ENCODE assay signal across 7 mouse cellular contexts in the genomic region with DNA sequence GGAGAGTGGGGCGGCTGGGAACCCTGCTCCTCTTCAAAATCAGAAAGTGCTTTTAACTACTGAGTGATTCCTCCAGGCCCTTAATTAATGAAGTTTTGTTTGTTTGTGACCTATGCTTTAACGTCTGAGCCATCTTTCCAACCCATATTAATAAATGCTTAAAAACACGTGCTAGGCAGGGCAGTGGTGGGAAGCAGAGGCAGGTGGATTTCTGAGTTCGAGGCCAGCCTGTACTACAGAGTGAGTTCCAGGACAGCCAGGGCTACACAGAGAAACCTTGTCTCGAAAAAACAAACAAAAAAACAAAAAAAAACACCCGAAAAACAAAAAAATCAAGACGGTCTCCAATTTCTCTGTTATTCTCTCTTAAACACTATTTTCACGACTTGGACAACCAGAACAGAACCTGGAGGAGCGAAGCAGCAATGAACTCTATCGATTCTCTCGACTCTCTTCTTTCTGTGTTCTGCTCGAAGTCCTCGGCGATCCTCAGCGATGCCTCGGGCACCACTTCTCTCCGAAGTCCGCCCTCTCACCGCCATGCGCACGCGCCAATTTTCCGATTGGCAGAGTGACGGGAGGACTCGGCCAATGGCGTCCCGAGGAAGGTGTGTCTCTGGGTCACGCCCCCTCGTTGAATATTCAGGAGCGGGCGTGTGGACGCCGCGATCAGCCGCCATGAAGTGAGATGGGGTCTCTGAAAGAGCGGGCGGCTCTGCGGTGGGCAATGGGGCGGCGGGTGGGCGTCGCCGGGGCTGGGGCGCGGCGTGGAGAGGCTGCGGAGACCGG. TPM values are rescaled to one million over a fixed set of nuclear protein-coding genes. Genes with fewer than 3 reads are reported as not detected.
DNase-seq lines count a peak whose midpoint lies in the region; ATAC-seq lines count a peak whose summit lies in the region.

Gene Ercc2, plus strand, starts transcription at position 634 of the 789 bp plus-strand sequence.

- DNase-seq in adrenal gland, adult 2 months, result peak; percentile 99
- DNase-seq in embryo, embryonic 11.5 days (ENCODE audit: low read depth, low spot score), result peak; percentile 100
- DNase-seq in gastrocnemius, postnatal 36 days, result peak; percentile 97 to 100
- DNase-seq in left cerebral cortex, postnatal 25 days (ENCODE audit: low spot score in 2 of 2), result peak; percentile 98 to 99
- DNase-seq in midbrain, embryonic 10.5 days (ENCODE audit: low spot score), result peak; percentile 100
- DNase-seq in right cerebral cortex, postnatal 4 days, result peak; percentile 99

- WGBS in intestine, embryonic 15.5 days, result 5% methylated on average over 46 of the region's 48 CpGs
- WGBS in midbrain, embryonic 10.5 days, result 7% methylated on average over 48 of the region's 48 CpGs

- peak within 1 kb of the TSS; percentile 66 for H3K4me3 ChIP-seq in intestine, embryonic 15.5 days (replicated peaks)
- H3K4me3 ChIP-seq in midbrain, embryonic 10.5 days, result peak within 1 kb of the TSS; percentile 91

- intact Hi-C loops in gastrocnemius, postnatal 36 days (cut with DNase I), result no loop called here
- intact Hi-C loops in left cerebral cortex, postnatal 25 days (cut with DNase I), result no loop called here

- H3K4me2 ChIP-seq in intestine, embryonic 15.5 days (replicated peaks), result peak within 1 kb of the TSS; percentile 78

- H3K4me1 ChIP-seq in intestine, embryonic 15.5 days (replicated peaks), result peaks cover 4% of the 10 kb centered on the region
- H3K4me1 ChIP-seq in midbrain, embryonic 10.5 days, result peaks cover 19% of the 10 kb centered on the region

- H3K9ac ChIP-seq in intestine, embryonic 15.5 days, result peak within 1 kb of the TSS; percentile 76

- H3K27me3 ChIP-seq in intestine, embryonic 15.5 days (replicated peaks), result no peaks in the 10 kb centered on the region
- H3K27me3 ChIP-seq in midbrain, embryonic 10.5 days (ENCODE audit: low read depth, poor library complexity, severe bottlenecking), result no peaks in the 10 kb centered on the region

- H3K27ac ChIP-seq in intestine, embryonic 15.5 days, result peak within 1 kb of the TSS; percentile 20; the same call in 1 of the 2 replicates
- H3K27ac ChIP-seq in midbrain, embryonic 10.5 days (replicated peaks), result peak within 1 kb of the TSS; percentile 83

- peaks cover 10% of the 10 kb centered on the region; the same call in 1 of the 2 replicates for H3K36me3 ChIP-seq in intestine, embryonic 15.5 days
- H3K36me3 ChIP-seq in midbrain, embryonic 10.5 days, result peaks cover 47% of the 10 kb centered on the region

- peak; percentile 98 for ATAC-seq in intestine, embryonic 15.5 days

- no peaks in the 10 kb centered on the region for H3K9me3 ChIP-seq in intestine, embryonic 15.5 days
- no peaks in the 10 kb centered on the region for H3K9me3 ChIP-seq in midbrain, embryonic 10.5 days (replicated peaks)

RNA-seq across cellular contexts. Expression of gene Ercc2, which starts in this region (rescaled TPM):
- total RNA-seq in adrenal gland, adult 2 months (2021), result 10 to 100 TPM; 21.7 to 25.5 TPM
- 92.3 and 94.7 TPM in 2 replicates for polyA plus RNA-seq in adrenal gland, adult 2 months (2012; rRNA removed)
- 1 to 10 TPM; 8.5 to 9.8 TPM for total RNA-seq in gastrocnemius, postnatal 36 days (2021)
- polyA plus RNA-seq in intestine, embryonic 15.5 days (2015; fragmentation: Nextera tagmentation; extraction: Ambion mirVana), result 16.7 and 17.3 TPM in 2 replicates
- 10 to 100 TPM; 31.9 to 32.3 TPM for total RNA-seq in left cerebral cortex, postnatal 25 days (2021)
- 27.7 and 31.8 TPM in 2 replicates for polyA plus RNA-seq in midbrain, embryonic 10.5 days (2016; fragmentation: Nextera tagmentation; extraction: Ambion mirVana)

Comparison
In these comparisons a context has a peak if more than half of its experiments do, and no peak if none do; other contexts are left out.
1. Peak in every context shown above with its lines: DNase-seq, ATAC-seq, H3K4me3 ChIP-seq and H3K27ac ChIP-seq.